Mouse (Mus musculus) liver, embryonic 14.5 days (tissue): ENCODE measurements around the gene Rbfox1.

Source experiments
- CTCF ChIP-seq: IDR thresholded peaks from 2 replicates; pipeline ENCODE4 v1.5.1; 2016; ENCODE audit warnings: antibody characterized with exemption, low read depth, control low read depth
- EP300 ChIP-seq: IDR thresholded peaks from 2 replicates; pipeline ENCODE4 v1.6.1; 2016; ENCODE audit warnings: antibody characterized with exemption, low read depth

DNA sequence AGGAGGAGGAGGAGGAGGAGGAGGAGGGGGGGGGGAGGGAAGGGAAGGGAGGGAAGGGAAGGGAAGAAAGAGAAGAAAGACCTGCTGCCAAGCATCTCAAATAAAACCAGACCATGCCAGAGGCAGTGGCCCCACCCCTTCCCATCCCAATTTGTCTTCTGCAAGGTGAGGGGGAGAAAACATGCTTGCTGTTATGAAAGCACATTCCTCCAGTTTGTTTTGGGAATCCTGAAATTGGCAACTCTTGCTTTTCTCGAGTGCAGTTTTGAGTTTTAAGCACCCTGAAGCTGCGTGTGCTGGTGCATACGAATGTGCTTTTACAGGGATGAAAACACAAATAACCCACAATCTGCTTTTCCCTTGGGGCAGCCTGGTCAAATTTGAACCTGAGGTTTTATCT, 380.5 kb downstream of the Rbfox1 start:
- TF ChIP-seq CTCF (no peak), EP300 (no peak)
